Mouse (Mus musculus): Measurements from ENCODE around the gene Snph. TPM values are rescaled to one million over a fixed set of nuclear protein-coding genes. Genes with fewer than 3 reads are reported as not detected.
"Not testable (repeated sequence)": the region's sequence is repeated elsewhere in the genome, so short reads cannot be mapped to it uniquely, and the experiment has no call there.

Gene Snph
- total and polyA plus RNA-seq, 2 experiments from 2014 or later, result 18.3 to 39.6 TPM

DNA sequence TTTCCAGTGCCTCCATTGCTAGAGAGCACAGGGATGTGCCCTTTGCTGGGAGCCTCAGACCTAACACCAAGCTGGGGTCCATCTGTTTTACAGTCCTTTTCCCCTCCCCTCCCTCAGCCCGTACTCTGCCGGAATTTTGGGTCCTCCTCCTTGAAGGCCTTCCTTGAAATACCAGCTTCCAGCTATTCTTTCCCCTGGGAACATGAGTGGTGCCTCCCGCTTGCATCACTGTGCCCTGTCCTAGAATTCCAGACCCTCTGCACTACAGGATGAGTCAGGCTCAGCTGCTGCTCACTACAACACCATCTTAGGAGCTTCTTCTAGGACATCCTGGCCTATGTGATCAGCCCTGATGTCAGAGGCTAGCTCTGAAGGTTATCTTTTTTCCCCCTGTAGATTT lies 8.6 kb downstream of the Snph start:
- DNase-seq, result no peak
- Histone ChIP-seq H3K27me3 (ENCODE audit: insufficient read depth, low read length) (no peaks in the 10 kb centered on the region), H3K27ac (ENCODE audit: low read depth, low read length) (no peak overlapping the region), H3K9ac (no peak overlapping the region), H3K9me3 (ENCODE audit: low read length) (no peaks in the 10 kb centered on the region), H3K4me1 (ENCODE audit: insufficient read depth) (no peaks in the 10 kb centered on the region), H3K4me3 (ENCODE audit: low read depth, low read length) (no peak overlapping the region), H3K36me3 (ENCODE audit: insufficient read depth) (no peaks in the 10 kb centered on the region), H3K4me2 (ENCODE audit: low read depth) (no peak overlapping the region)
- TF ChIP-seq CTCF (IDR thresholded peaks at IDR 0.05; ENCODE audit: low read depth), result no peak
- no peak for ATAC-seq
- 76% methylated on average over 3 of the region's 3 CpGs for WGBS

GRCm38 (mm10) chr2:151616551-151617329 lies 15.7 kb downstream of the Snph start:
- Histone ChIP-seq H3K36me3 (ENCODE audit: insufficient read depth) (no peaks in the 10 kb centered on the region), H3K27me3 (ENCODE audit: insufficient read depth, low read length) (no peaks in the 10 kb centered on the region), H3K9me3 (ENCODE audit: low read length) (no peaks in the 10 kb centered on the region), H3K4me1 (ENCODE audit: insufficient read depth) (no peaks in the 10 kb centered on the region), H3K27ac (ENCODE audit: low read depth, low read length) (0 out of 2 replicates have a peak overlapping the region, but pooled peaks have one; percentile 45), H3K9ac (no peak overlapping the region), H3K4me2 (ENCODE audit: low read depth) (no peak overlapping the region), H3K4me3 (ENCODE audit: low read depth, low read length) (no peak overlapping the region)
- WGBS, result 75% methylated on average over 6 of the region's 6 CpGs
- no peak for ATAC-seq
- no peak for TF ChIP-seq CTCF (IDR thresholded peaks at IDR 0.05; ENCODE audit: low read depth)
- DNase-seq, result no peak

GRCm38 (mm10) chr2:151615779-151616178 lies 16.6 kb downstream of the Snph start:
- not testable (repeated sequence) for DNase-seq
- 60% methylated on average over 7 of the region's 8 CpGs for WGBS
- ATAC-seq, result peak; percentile 70

GRCm38 (mm10) chr2:151609974-151610373 lies 22.4 kb downstream of the Snph start:
- H3K9me3 ChIP-seq (ENCODE audit: low read length), result no peaks in the 10 kb centered on the region
- no peak for TF ChIP-seq CTCF (IDR thresholded peaks at IDR 0.05; ENCODE audit: low read depth)
- H3K4me1 ChIP-seq (ENCODE audit: insufficient read depth), result peaks cover 4% of the 10 kb centered on the region; the same call in 1 of the 2 replicates
- no peak for DNase-seq
- no peaks in the 10 kb centered on the region for H3K27me3 ChIP-seq (ENCODE audit: insufficient read depth, low read length)
- 27% methylated on average over 3 of the region's 3 CpGs for WGBS
- no peak overlapping the region for H3K27ac ChIP-seq (ENCODE audit: low read depth, low read length)
- no peak overlapping the region for H3K9ac ChIP-seq
- no peak overlapping the region for H3K4me2 ChIP-seq (ENCODE audit: low read depth)
- H3K36me3 ChIP-seq (ENCODE audit: insufficient read depth), result no peaks in the 10 kb centered on the region
- no peak overlapping the region for H3K4me3 ChIP-seq (ENCODE audit: low read depth, low read length)
- no peak for ATAC-seq

More at GRCm38 (mm10) chr2:151615779-151616178, 16.6 kb downstream of the Snph start:
- not testable (repeated sequence) for H3K27ac ChIP-seq (ENCODE audit: low read depth, low read length); H3K4me3 ChIP-seq (ENCODE audit: low read depth, low read length); H3K4me2 ChIP-seq (ENCODE audit: low read depth); H3K27me3 ChIP-seq (ENCODE audit: insufficient read depth, low read length); H3K9ac ChIP-seq; H3K9me3 ChIP-seq (ENCODE audit: low read length); H3K4me1 ChIP-seq (ENCODE audit: insufficient read depth); H3K36me3 ChIP-seq (ENCODE audit: insufficient read depth)

GRCm38 (mm10) chr2:151608435-151608834 lies 24.0 kb downstream of the Snph start:
- TF ChIP-seq CTCF (IDR thresholded peaks at IDR 0.05; ENCODE audit: low read depth), result no peak
- no peak for ATAC-seq
- H3K4me1 ChIP-seq (ENCODE audit: insufficient read depth), result peaks cover 13% of the 10 kb centered on the region; the same call in 1 of the 2 replicates
- H3K4me2 ChIP-seq (ENCODE audit: low read depth), result no peak overlapping the region
- H3K27ac ChIP-seq (ENCODE audit: low read depth, low read length), result no peak overlapping the region
- H3K4me3 ChIP-seq (ENCODE audit: low read depth, low read length), result no peak overlapping the region
- H3K27me3 ChIP-seq (ENCODE audit: insufficient read depth, low read length), result no peaks in the 10 kb centered on the region
- no peak overlapping the region for H3K9ac ChIP-seq
- H3K36me3 ChIP-seq (ENCODE audit: insufficient read depth), result no peaks in the 10 kb centered on the region
- H3K9me3 ChIP-seq (ENCODE audit: low read length), result no peaks in the 10 kb centered on the region
- 47% methylated on average over 1 of the region's 1 CpGs for WGBS
- DNase-seq, result no peak

GRCm38 (mm10) chr2:151605437-151605987 lies 26.9 kb downstream of the Snph start:
- no peak overlapping the region for H3K9ac ChIP-seq
- H3K36me3 ChIP-seq (ENCODE audit: insufficient read depth), result no peaks in the 10 kb centered on the region
- no peaks in the 10 kb centered on the region for H3K27me3 ChIP-seq (ENCODE audit: insufficient read depth, low read length)
- H3K4me3 ChIP-seq (ENCODE audit: low read depth, low read length), result no peak overlapping the region
- H3K27ac ChIP-seq (ENCODE audit: low read depth, low read length), result peak overlapping the region; percentile 54; the same call in 1 of the 2 replicates
- DNase-seq, result peak; percentile 66
- TF ChIP-seq CTCF (IDR thresholded peaks at IDR 0.05; ENCODE audit: low read depth), result no peak
- H3K4me1 ChIP-seq (ENCODE audit: insufficient read depth), result peaks cover 13% of the 10 kb centered on the region; the same call in 1 of the 2 replicates
- H3K4me2 ChIP-seq (ENCODE audit: low read depth), result no peak overlapping the region
- WGBS, result 29% methylated on average over 11 of the region's 11 CpGs
- H3K9me3 ChIP-seq (ENCODE audit: low read length), result no peaks in the 10 kb centered on the region
- ATAC-seq, result peak; percentile 82

DNA sequence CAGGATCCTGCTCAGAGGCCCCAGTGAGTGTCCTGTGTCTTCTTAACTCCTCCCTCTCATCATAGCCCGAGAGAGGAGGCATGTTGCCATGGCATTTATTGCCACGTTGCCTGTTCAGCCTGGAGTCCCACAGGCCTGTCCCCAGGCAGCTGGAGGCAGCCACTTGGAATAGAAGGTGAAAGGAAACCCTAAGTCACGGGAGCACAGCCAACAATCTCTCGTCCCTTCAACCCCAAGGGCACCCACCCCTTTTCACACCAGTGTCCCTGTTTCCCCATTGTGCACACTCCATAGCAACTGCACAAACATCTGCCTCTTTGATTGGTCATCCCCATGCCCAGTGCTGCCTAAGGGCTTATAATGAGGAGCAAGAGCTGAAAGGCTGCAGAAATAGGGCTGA lies 28.8 kb downstream of the Snph start:
- ATAC-seq (peak; percentile 74), DNase-seq (peak; percentile 55)
- no peak overlapping the region for H3K9ac ChIP-seq
- H3K9me3 ChIP-seq (ENCODE audit: low read length), result no peaks in the 10 kb centered on the region
- no peak overlapping the region for H3K4me2 ChIP-seq (ENCODE audit: low read depth)
- no peak overlapping the region for H3K4me3 ChIP-seq (ENCODE audit: low read depth, low read length)
- H3K27ac ChIP-seq (ENCODE audit: low read depth, low read length), result 0 out of 2 replicates have a peak overlapping the region, but pooled peaks have one; percentile 17
- peaks cover 13% of the 10 kb centered on the region; the same call in 1 of the 2 replicates for H3K4me1 ChIP-seq (ENCODE audit: insufficient read depth)
- H3K36me3 ChIP-seq (ENCODE audit: insufficient read depth), result peaks cover 16% of the 10 kb centered on the region
- 3% methylated on average over 4 of the region's 4 CpGs for WGBS
- no peaks in the 10 kb centered on the region for H3K27me3 ChIP-seq (ENCODE audit: insufficient read depth, low read length)
- TF ChIP-seq CTCF (IDR thresholded peaks at IDR 0.05; ENCODE audit: low read depth), result no peak
